9 mouse cellular contexts compared by ENCODE assay signal in the genomic region with DNA sequence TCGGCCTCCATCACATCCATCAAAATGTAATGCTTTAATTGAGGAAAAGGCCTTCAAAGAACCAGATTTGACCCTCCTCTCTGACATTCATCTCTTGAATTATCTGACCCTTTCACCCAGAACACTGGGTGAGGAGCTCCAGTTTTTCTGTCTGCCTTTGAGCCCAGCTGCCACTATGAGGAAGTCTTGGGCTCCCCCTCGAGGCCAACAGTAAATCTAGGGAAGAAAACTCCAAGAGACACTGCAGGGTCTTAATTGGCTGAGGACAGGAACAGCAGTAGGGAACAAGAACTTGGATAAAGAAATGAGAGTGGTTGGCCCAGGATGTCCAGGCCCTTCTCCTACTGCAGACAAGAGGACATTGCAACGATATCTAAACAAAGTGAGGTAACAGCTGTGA.
A peak's percentile ranks its signal among the peaks of the same experiment; 100 is the strongest.
DNase-seq lines count a peak whose midpoint lies in the region; ATAC-seq and TF ChIP-seq lines count a peak whose summit lies in the region.
"Had no signal": no experiment of that assay in that cellular context is flagged by ENCODE, and none has a peak within 500 bp of the region (broad histone marks: within the 10 kb centered on the region; RNA-seq: fewer than 3 reads in every experiment).

No protein-coding gene starts in this region.

- no peak overlapping the region for H3K27ac ChIP-seq in hindbrain, embryonic 11.5 days (ENCODE audit: low read depth, low read length)
- H3K27ac ChIP-seq in hindbrain, embryonic 12.5 days = no peak overlapping the region
- H3K27ac ChIP-seq in embryonic facial prominence, embryonic 10.5 days (replicated peaks) = no peak overlapping the region
- H3K27ac ChIP-seq in liver, postnatal 0 days (ENCODE audit: low read depth) = no peak overlapping the region

- TF ChIP-seq CTCF in liver, postnatal 0 days (IDR thresholded peaks at IDR 0.05; ENCODE audit: low read depth) = peak; percentile 34

- no peaks in the 10 kb centered on the region for H3K9me3 ChIP-seq in hindbrain, embryonic 11.5 days (ENCODE audit: control insufficient read depth, low read length)
- H3K9me3 ChIP-seq in hindbrain, embryonic 12.5 days (replicated peaks) = no peaks in the 10 kb centered on the region
- H3K9me3 ChIP-seq in embryonic facial prominence, embryonic 10.5 days = no peaks in the 10 kb centered on the region
- H3K9me3 ChIP-seq in liver, postnatal 0 days (ENCODE audit: low read length) = no peaks in the 10 kb centered on the region

- H3K9ac ChIP-seq in hindbrain, embryonic 11.5 days (ENCODE audit: low read depth, low read length) = no peak overlapping the region
- no peak overlapping the region for H3K9ac ChIP-seq in hindbrain, embryonic 12.5 days
- no peak overlapping the region for H3K9ac ChIP-seq in liver, postnatal 0 days (replicated peaks)

- ATAC-seq in hindbrain, embryonic 11.5 days (ENCODE audit: low FRiP score) = no peak
- ATAC-seq in hindbrain, embryonic 12.5 days (ENCODE audit: low FRiP score) = no peak
- no peak for ATAC-seq in liver, postnatal 0 days

- no peak overlapping the region for H3K4me2 ChIP-seq in hindbrain, embryonic 11.5 days (replicated peaks; ENCODE audit: low read depth, low read length)
- no peak overlapping the region for H3K4me2 ChIP-seq in hindbrain, embryonic 12.5 days (replicated peaks)
- no peak overlapping the region for H3K4me2 ChIP-seq in liver, postnatal 0 days (ENCODE audit: low read depth, low read length)

- H3K27me3 ChIP-seq in hindbrain, embryonic 11.5 days (ENCODE audit: control insufficient read depth, insufficient read depth, low read length) = no peaks in the 10 kb centered on the region
- H3K27me3 ChIP-seq in hindbrain, embryonic 12.5 days = no peaks in the 10 kb centered on the region
- H3K27me3 ChIP-seq in embryonic facial prominence, embryonic 10.5 days (replicated peaks; ENCODE audit: low read depth, poor library complexity, severe bottlenecking) = no peaks in the 10 kb centered on the region
- no peaks in the 10 kb centered on the region for H3K27me3 ChIP-seq in liver, postnatal 0 days (ENCODE audit: insufficient read depth, low read length)

- 29% methylated on average over 3 of the region's 3 CpGs for WGBS in hindbrain, embryonic 11.5 days
- 29% methylated on average over 3 of the region's 3 CpGs for WGBS in hindbrain, embryonic 12.5 days
- 26% methylated on average over 3 of the region's 3 CpGs for WGBS in embryonic facial prominence, embryonic 10.5 days
- WGBS in liver, postnatal 0 days (ENCODE audit: insufficient replicate concordance) = 29% methylated on average over 3 of the region's 3 CpGs

- no peak overlapping the region for H3K4me3 ChIP-seq in hindbrain, embryonic 11.5 days (ENCODE audit: low read depth, low read length)
- no peak overlapping the region for H3K4me3 ChIP-seq in hindbrain, embryonic 12.5 days
- no peak overlapping the region for H3K4me3 ChIP-seq in embryonic facial prominence, embryonic 10.5 days
- H3K4me3 ChIP-seq in liver, postnatal 0 days (ENCODE audit: low read depth, low read length) = no peak overlapping the region
- H3K4me3 ChIP-seq: myocyte had no signal

- peak; percentile 61 for DNase-seq in hindbrain, embryonic 11.5 days (ENCODE audit: low spot score)
- DNase-seq in adrenal gland, adult 8-10 months = peak; percentile 23
- peak; percentile 66 for DNase-seq in embryonic facial prominence, embryonic 10.5 days (ENCODE audit: low spot score)
- DNase-seq in kidney, postnatal 25 days = peak; percentile 36 to 57
- DNase-seq in liver, postnatal 0 days = no peak
- DNase-seq in right cerebral cortex, postnatal 36 days (ENCODE audit: low spot score in 2 of 2) = peak; percentile 14 to 36
- no peak for DNase-seq in thymus, postnatal 36 days

- no peaks in the 10 kb centered on the region for H3K36me3 ChIP-seq in hindbrain, embryonic 11.5 days (ENCODE audit: control insufficient read depth, insufficient read depth, low read length)
- no peaks in the 10 kb centered on the region for H3K36me3 ChIP-seq in hindbrain, embryonic 12.5 days
- no peaks in the 10 kb centered on the region for H3K36me3 ChIP-seq in embryonic facial prominence, embryonic 10.5 days (replicated peaks)
- no peaks in the 10 kb centered on the region for H3K36me3 ChIP-seq in liver, postnatal 0 days (replicated peaks; ENCODE audit: insufficient read depth, low read length)

- no peak for TF ChIP-seq EP300 in liver, postnatal 0 days (IDR thresholded peaks at IDR 0.05; ENCODE audit: low read depth)

- no peaks in the 10 kb centered on the region for H3K4me1 ChIP-seq in hindbrain, embryonic 11.5 days (replicated peaks; ENCODE audit: control insufficient read depth, insufficient read depth, low read length)
- H3K4me1 ChIP-seq in hindbrain, embryonic 12.5 days = no peaks in the 10 kb centered on the region
- peaks cover 3% of the 10 kb centered on the region; the same call in 1 of the 2 replicates for H3K4me1 ChIP-seq in embryonic facial prominence, embryonic 10.5 days
- H3K4me1 ChIP-seq in liver, postnatal 0 days (ENCODE audit: insufficient read depth) = no peaks in the 10 kb centered on the region

Comparison
In these comparisons a context has a peak if more than half of its experiments do, and no peak if none do; other contexts are left out.
1. DNase-seq: peak in hindbrain, embryonic 11.5 days (single experiment), adrenal gland, adult 8-10 months (single experiment), embryonic facial prominence, embryonic 10.5 days (single experiment), kidney, postnatal 25 days (2 of 2) and right cerebral cortex, postnatal 36 days (2 of 2); none in liver, postnatal 0 days (single experiment) and thymus, postnatal 36 days (0 of 2).